Mouse (Mus musculus): ENCODE results near the gene Gm20388. TPM values are rescaled to one million over a fixed set of nuclear protein-coding genes. Genes with fewer than 3 reads are reported as not detected.

Gene Gm20388
- polyA plus RNA-seq, 1 experiment from 2014 or later, result not detected

DNA sequence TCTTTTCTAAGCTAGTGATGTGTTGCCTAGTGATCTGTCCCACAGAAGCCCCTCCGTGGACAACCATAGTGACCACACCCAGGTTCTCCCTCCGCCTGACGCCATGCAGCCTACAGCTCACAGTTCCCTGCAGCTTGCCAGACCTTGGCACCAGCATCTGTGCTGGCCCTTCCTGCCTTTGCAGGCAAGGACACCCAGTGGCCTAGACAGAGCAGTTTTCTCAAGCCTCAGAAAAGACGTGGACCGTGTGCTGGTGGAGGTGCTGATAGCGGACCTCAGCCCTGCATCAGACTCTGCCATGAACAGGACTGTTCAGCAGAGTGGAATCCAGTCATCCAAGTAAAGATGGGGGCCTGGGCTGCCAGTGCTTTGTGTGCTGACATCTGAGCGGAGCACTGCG is 2899.7 kb downstream of the Gm20388 start:
- DNase-seq (ENCODE audit: low spot score, missing footprints) (no peak), ATAC-seq (ENCODE audit: low FRiP score) (no peak)
- H3K4me2 ChIP-seq, result no peak overlapping the region
- no peaks in the 10 kb centered on the region; the same call in 1 of the 2 replicates for H3K36me3 ChIP-seq (ENCODE audit: control insufficient read depth, insufficient read depth, low read length)
- no peak overlapping the region for H3K4me3 ChIP-seq (ENCODE audit: low read depth, low read length)
- no peak overlapping the region for H3K9ac ChIP-seq (ENCODE audit: low read length)
- H3K27me3 ChIP-seq (ENCODE audit: control insufficient read depth, insufficient read depth, low read length), result no peaks in the 10 kb centered on the region
- 86% methylated on average over 8 of the region's 8 CpGs for WGBS
- no peak overlapping the region for H3K27ac ChIP-seq (ENCODE audit: low read depth, low read length)
- peaks cover 9% of the 10 kb centered on the region for H3K4me1 ChIP-seq (ENCODE audit: control insufficient read depth, insufficient read depth, low read length)
- H3K9me3 ChIP-seq (ENCODE audit: control insufficient read depth, low read length), result no peaks in the 10 kb centered on the region

DNA sequence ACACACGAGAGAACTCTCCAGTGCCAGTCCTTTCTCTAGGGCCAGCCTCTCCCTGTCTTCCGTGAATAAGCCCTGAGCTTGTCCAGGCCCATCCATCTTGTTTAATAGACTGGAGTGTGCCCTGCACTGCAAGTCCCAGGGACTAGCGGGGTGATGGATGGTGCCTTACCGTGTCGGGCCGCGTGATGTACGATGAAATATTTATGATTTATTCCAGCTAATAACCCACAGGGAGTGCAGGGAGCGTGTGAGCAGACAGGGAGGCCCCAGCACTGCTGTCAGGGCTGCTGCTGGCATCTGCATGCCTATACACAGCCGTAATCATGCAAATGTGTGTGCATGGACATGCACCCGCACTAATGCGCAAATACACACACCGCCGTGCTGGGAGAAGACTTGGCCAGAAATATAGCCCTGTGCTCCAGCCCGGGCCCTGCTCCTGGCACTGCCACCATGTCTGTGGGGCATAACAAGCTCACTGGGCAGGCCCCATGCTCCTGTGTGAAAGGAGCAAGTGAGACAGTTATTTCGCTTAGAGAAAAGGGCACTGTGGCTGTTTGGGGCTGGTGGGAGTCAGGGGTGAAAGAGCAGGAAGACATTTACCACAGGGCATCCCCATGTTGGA is 2901.3 kb downstream of the Gm20388 start:
- no peak overlapping the region for H3K9ac ChIP-seq (ENCODE audit: low read length)

DNA sequence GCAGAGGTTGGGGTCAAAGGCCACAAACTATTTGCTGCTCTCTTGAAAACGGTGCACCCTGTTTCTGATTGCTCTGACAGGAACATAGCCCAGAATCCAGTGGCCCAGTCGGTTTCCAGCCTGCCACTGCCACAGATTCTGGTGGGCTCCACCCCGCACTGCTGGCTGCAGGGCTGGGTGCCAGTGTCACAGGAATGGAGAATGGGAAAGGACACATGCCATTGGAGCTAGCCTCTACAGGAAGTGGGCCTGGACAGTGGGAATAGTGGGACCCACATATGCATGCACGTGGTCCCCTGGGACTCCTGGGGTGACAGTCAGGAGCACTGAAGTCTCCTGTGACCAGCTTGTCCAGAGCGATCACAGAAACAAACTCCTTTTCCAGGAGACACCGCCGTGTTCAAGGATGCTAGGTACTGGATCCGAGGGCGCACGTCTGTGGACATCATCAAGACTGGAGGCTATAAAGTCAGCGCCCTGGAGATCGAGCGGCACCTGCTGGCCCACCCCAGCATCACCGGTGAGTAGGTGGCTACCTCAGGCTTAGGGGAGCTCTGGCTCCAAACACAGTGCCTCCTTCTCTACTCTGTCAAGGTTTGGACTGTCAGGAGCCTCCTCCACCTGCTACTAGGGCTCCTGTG is 2902.1 kb downstream of the Gm20388 start:
- Histone ChIP-seq H3K4me1 (ENCODE audit: control insufficient read depth, insufficient read depth, low read length) (peaks cover 5% of the 10 kb centered on the region), H3K27me3 (ENCODE audit: control insufficient read depth, insufficient read depth, low read length) (no peaks in the 10 kb centered on the region), H3K36me3 (ENCODE audit: control insufficient read depth, insufficient read depth, low read length) (no peaks in the 10 kb centered on the region; the same call in 1 of the 2 replicates), H3K27ac (ENCODE audit: low read depth, low read length) (no peak overlapping the region), H3K4me3 (ENCODE audit: low read depth, low read length) (no peak overlapping the region), H3K9ac (ENCODE audit: low read length) (no peak overlapping the region), H3K4me2 (no peak overlapping the region), H3K9me3 (ENCODE audit: control insufficient read depth, low read length) (no peaks in the 10 kb centered on the region)
- WGBS, result 78% methylated on average over 14 of the region's 14 CpGs
- ATAC-seq (ENCODE audit: low FRiP score), result no peak
- peak; percentile 73 for DNase-seq (ENCODE audit: low spot score, missing footprints)

More for the DNA sequence above, 2901.3 kb downstream of the Gm20388 start:
- no peaks in the 10 kb centered on the region for H3K9me3 ChIP-seq (ENCODE audit: control insufficient read depth, low read length)
- H3K27ac ChIP-seq (ENCODE audit: low read depth, low read length), result no peak overlapping the region
- no peak overlapping the region for H3K4me3 ChIP-seq (ENCODE audit: low read depth, low read length)
- ATAC-seq (ENCODE audit: low FRiP score), result no peak
- no peak overlapping the region for H3K4me2 ChIP-seq
- H3K36me3 ChIP-seq (ENCODE audit: control insufficient read depth, insufficient read depth, low read length), result no peaks in the 10 kb centered on the region; the same call in 1 of the 2 replicates
- no peak for DNase-seq (ENCODE audit: low spot score, missing footprints)
- peaks cover 2% of the 10 kb centered on the region; the same call in 1 of the 2 replicates for H3K4me1 ChIP-seq (ENCODE audit: control insufficient read depth, insufficient read depth, low read length)
- H3K27me3 ChIP-seq (ENCODE audit: control insufficient read depth, insufficient read depth, low read length), result no peaks in the 10 kb centered on the region
- 92% methylated on average over 16 of the region's 16 CpGs for WGBS

DNA sequence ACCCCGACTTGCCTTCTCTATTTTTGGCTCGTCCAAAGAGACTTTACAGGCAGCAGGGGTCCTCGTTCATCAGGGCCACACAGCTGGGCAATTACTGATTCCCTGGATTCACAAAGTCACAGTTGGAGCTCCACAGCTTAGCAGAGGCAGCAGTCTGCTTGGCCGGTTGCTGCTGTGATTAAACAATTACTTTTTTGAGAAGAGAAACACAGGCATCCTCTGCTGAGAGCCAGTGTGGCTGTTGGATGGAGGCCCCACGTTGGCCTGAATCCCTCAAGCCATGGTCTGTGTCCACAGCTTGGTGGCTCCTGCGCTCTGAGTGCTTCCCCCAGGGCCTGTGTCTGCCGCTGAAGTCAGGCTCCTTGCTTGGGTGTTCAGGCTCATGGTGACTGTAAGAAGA is 2904.0 kb downstream of the Gm20388 start:
- DNase-seq (ENCODE audit: low spot score, missing footprints) (no peak), ATAC-seq (ENCODE audit: low FRiP score) (no peak)
- no peaks in the 10 kb centered on the region; the same call in 1 of the 2 replicates for H3K36me3 ChIP-seq (ENCODE audit: control insufficient read depth, insufficient read depth, low read length)
- peaks cover 5% of the 10 kb centered on the region for H3K4me1 ChIP-seq (ENCODE audit: control insufficient read depth, insufficient read depth, low read length)
- H3K4me3 ChIP-seq (ENCODE audit: low read depth, low read length), result no peak overlapping the region
- 18% methylated on average over 7 of the region's 7 CpGs for WGBS
- no peak overlapping the region for H3K9ac ChIP-seq (ENCODE audit: low read length)
- no peaks in the 10 kb centered on the region for H3K9me3 ChIP-seq (ENCODE audit: control insufficient read depth, low read length)
- no peaks in the 10 kb centered on the region for H3K27me3 ChIP-seq (ENCODE audit: control insufficient read depth, insufficient read depth, low read length)
- no peak overlapping the region for H3K27ac ChIP-seq (ENCODE audit: low read depth, low read length)
- no peak overlapping the region for H3K4me2 ChIP-seq

DNA sequence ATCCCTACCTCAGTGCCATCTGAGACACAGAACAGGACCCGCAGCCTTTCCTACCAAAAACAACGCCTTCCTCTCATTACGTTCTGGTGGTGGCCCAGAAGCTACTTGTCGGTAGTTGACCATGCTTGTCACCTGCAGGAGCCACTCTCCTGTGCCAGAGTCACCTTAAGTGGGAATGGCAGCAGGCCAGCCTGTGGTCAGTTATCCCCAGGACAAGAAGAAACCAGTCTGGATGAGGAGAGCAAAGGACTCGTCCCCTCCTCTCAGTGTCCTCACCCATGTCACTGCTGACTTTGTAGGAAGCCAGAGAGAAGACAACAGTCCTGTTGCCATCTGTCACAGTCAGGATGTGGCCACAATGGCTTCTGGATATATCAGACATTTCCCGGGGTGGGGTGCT is 2906.3 kb downstream of the Gm20388 start:
- H3K27me3 ChIP-seq (ENCODE audit: control insufficient read depth, insufficient read depth, low read length), result no peaks in the 10 kb centered on the region
- H3K9ac ChIP-seq (ENCODE audit: low read length), result no peak overlapping the region
- H3K9me3 ChIP-seq (ENCODE audit: control insufficient read depth, low read length), result no peaks in the 10 kb centered on the region
- H3K4me2 ChIP-seq, result no peak overlapping the region
- H3K36me3 ChIP-seq (ENCODE audit: control insufficient read depth, insufficient read depth, low read length), result no peaks in the 10 kb centered on the region; the same call in 1 of the 2 replicates
- no peak overlapping the region for H3K4me3 ChIP-seq (ENCODE audit: low read depth, low read length)
- no peak for ATAC-seq (ENCODE audit: low FRiP score)
- H3K27ac ChIP-seq (ENCODE audit: low read depth, low read length), result no peak overlapping the region
- DNase-seq (ENCODE audit: low spot score, missing footprints), result peak; percentile 57
- WGBS, result 93% methylated on average over 6 of the region's 6 CpGs
- H3K4me1 ChIP-seq (ENCODE audit: control insufficient read depth, insufficient read depth, low read length), result peaks cover 5% of the 10 kb centered on the region

DNA sequence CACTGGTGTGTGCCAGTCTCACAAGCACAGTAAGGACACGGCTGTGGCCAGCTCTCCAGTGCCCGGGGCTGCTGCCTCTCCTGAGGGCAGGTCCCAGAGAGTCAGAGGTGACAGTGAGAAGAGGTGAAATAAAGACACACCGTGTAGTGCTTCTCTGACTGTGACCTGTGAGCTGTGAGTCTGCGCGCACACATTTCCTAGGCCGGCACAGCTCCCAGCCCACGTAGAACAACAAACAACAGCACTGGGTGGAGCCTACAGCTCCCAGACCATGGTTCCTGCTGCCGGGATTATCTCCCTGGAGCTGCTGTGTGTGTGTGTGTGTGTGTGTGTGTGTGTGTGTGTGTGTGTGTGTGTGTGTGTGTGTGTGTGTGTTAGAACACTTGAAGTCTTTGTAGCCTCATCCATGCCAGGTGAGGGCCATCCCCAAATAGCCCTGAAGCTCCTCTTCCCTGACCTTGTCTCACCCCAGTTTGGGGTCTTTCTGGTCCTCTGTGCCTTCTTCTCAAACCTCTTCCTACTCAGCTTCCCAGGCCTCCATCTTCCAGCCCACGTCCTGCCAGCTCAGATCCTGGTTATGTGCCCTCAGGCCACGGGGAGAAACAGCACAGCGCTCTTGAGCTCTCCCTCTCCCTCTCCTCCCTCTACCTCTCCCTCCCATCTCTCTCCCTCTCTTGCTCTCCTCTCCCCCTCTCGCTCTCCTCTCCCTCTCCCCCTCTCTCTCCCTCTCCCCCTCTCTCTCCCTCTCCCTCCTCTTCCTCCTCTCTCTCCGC is 2907.3 kb downstream of the Gm20388 start:
- Histone ChIP-seq H3K4me1 (ENCODE audit: control insufficient read depth, insufficient read depth, low read length) (peaks cover 5% of the 10 kb centered on the region), H3K27me3 (ENCODE audit: control insufficient read depth, insufficient read depth, low read length) (no peaks in the 10 kb centered on the region), H3K4me2 (no peak overlapping the region), H3K9me3 (ENCODE audit: control insufficient read depth, low read length) (no peaks in the 10 kb centered on the region), H3K36me3 (ENCODE audit: control insufficient read depth, insufficient read depth, low read length) (no peaks in the 10 kb centered on the region; the same call in 1 of the 2 replicates), H3K4me3 (ENCODE audit: low read depth, low read length) (no peak overlapping the region), H3K27ac (ENCODE audit: low read depth, low read length) (peak overlapping the region; percentile 14; the same call in 1 of the 2 replicates), H3K9ac (ENCODE audit: low read length) (no peak overlapping the region)
- peak; percentile 85 for DNase-seq (ENCODE audit: low spot score, missing footprints)
- WGBS, result 39% methylated on average over 13 of the region's 13 CpGs
- no peak for ATAC-seq (ENCODE audit: low FRiP score)

DNA sequence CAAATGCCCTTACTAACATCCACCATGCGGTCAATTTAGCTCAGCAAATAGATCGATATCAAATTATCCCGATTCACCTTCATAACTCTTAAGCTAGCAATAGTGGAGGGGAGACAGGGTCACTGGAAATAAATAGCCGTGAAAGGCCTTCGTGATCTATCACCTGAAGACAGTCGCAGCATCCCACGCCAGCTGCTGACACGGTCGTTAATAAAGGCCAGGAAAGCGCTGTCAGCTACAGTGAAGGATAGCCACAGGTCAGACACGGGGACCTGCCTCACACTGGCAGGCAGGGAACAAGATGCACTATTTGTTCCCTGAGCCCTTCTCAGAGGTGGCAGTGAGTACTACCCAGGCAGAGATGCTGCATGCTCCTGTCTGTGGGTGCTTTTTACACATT is 2909.1 kb downstream of the Gm20388 start:
- no peak overlapping the region for H3K27ac ChIP-seq (ENCODE audit: low read depth, low read length)
- no peak overlapping the region for H3K9ac ChIP-seq (ENCODE audit: low read length)
- ATAC-seq (ENCODE audit: low FRiP score) (no peak), DNase-seq (ENCODE audit: low spot score, missing footprints) (peak; percentile 41)
- H3K4me1 ChIP-seq (ENCODE audit: control insufficient read depth, insufficient read depth, low read length), result peaks cover 5% of the 10 kb centered on the region
- H3K27me3 ChIP-seq (ENCODE audit: control insufficient read depth, insufficient read depth, low read length), result no peaks in the 10 kb centered on the region
- H3K4me2 ChIP-seq, result no peak overlapping the region
- no peaks in the 10 kb centered on the region for H3K36me3 ChIP-seq (ENCODE audit: control insufficient read depth, insufficient read depth, low read length)
- H3K4me3 ChIP-seq (ENCODE audit: low read depth, low read length), result no peak overlapping the region
- no peaks in the 10 kb centered on the region for H3K9me3 ChIP-seq (ENCODE audit: control insufficient read depth, low read length)
- WGBS, result 91% methylated on average over 11 of the region's 11 CpGs

DNA sequence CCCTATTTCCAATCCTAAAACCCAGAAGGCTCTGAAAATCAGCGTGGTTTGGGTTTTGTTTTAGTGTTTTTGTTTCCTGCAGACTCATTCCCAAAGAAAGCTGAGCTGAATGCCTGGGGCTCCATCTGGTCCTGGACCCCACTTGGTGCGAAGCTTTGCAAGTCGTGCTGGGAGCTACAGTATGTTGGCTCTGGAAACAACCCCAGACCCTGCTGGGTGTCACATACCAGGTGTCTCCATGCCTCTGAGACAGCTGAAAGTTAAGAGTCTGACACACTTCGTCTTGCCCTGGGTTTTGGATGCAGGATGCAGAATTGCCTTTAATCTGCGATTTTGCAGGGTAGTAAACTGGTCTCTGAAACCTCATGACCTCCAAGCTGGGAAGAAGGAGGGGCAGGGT is 2913.9 kb downstream of the Gm20388 start:
- ATAC-seq (ENCODE audit: low FRiP score) (no peak), DNase-seq (ENCODE audit: low spot score, missing footprints) (no peak)
- 39% methylated on average over 5 of the region's 5 CpGs for WGBS
- Histone ChIP-seq H3K9me3 (ENCODE audit: control insufficient read depth, low read length) (no peaks in the 10 kb centered on the region), H3K4me3 (ENCODE audit: low read depth, low read length) (no peak overlapping the region), H3K36me3 (ENCODE audit: control insufficient read depth, insufficient read depth, low read length) (no peaks in the 10 kb centered on the region), H3K27ac (ENCODE audit: low read depth, low read length) (no peak overlapping the region), H3K9ac (ENCODE audit: low read length) (no peak overlapping the region), H3K4me1 (ENCODE audit: control insufficient read depth, insufficient read depth, low read length) (no peaks in the 10 kb centered on the region; the same call in 1 of the 2 replicates), H3K4me2 (no peak overlapping the region), H3K27me3 (ENCODE audit: control insufficient read depth, insufficient read depth, low read length) (no peaks in the 10 kb centered on the region)

DNA sequence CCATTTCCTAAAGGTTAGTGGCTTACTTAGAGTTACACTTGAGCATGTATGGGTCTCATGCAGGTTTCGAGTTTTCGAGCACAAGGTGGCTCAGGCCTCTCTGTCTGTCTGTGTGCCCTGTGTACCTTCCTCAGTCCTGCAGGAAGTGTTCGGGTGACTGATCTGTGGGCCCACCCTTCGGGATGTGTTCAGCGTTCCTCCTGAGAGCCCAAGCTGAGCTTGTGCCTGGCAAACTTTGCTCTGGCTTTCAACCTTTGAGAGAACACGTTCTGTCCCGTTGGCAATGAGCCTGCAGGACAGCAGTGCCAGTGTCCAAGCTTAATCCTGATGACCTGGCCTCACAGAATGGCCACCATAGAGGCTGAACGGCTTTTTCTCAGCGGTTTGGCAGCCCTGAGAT is 2914.3 kb downstream of the Gm20388 start:
- no peaks in the 10 kb centered on the region; the same call in 1 of the 2 replicates for H3K4me1 ChIP-seq (ENCODE audit: control insufficient read depth, insufficient read depth, low read length)
- H3K27me3 ChIP-seq (ENCODE audit: control insufficient read depth, insufficient read depth, low read length), result no peaks in the 10 kb centered on the region
- no peaks in the 10 kb centered on the region for H3K9me3 ChIP-seq (ENCODE audit: control insufficient read depth, low read length)
- DNase-seq (ENCODE audit: low spot score, missing footprints), result peak; percentile 81
- H3K4me3 ChIP-seq (ENCODE audit: low read depth, low read length), result no peak overlapping the region
- WGBS, result 71% methylated on average over 9 of the region's 9 CpGs
- no peak overlapping the region for H3K9ac ChIP-seq (ENCODE audit: low read length)
- no peaks in the 10 kb centered on the region for H3K36me3 ChIP-seq (ENCODE audit: control insufficient read depth, insufficient read depth, low read length)
- no peak overlapping the region for H3K27ac ChIP-seq (ENCODE audit: low read depth, low read length)
- ATAC-seq (ENCODE audit: low FRiP score), result no peak
- no peak overlapping the region for H3K4me2 ChIP-seq

Data from midbrain, embryonic 11.5 days (tissue).